ENCODE assay signal across 16 mouse cellular contexts in the genomic region with DNA sequence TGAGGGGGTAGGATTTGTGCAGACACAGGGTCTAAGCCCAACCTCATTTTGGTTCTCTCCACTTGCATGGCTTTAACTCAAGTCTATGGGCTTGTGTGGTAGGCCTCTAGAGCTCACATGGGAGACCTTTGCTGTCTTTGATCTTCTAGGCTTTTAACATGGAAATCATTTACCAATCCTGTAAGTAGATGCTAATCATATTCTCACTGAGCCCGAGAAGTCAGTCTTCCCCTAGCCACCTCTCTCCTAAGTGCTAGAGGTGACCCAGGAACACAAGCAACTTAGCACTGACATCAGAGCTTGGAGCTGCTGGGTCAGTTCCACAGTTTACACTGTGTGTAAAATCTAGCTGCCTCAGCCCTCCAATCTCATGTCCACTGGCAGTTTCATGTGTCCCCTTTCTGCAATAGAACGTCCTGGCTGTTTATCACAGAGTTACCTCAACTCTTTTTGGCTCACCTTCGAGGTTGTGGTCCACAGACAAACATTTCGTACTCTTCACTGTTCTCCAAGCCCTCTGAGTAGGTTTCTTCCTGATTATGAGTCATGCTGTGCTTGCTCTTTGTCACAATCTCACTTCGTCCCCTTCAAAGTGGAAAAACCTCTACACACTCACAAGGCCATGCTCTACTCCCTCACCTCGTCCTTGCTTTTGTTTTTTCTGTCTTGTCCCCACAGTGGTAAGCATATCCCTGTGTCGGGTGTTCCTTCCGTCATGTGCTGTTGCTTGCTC.
DNase-seq lines count a peak whose midpoint lies in the region; ATAC-seq and TF ChIP-seq lines count a peak whose summit lies in the region.
"Had no signal": no experiment of that assay in that cellular context is flagged by ENCODE, and none has a peak within 500 bp of the region (broad histone marks: within the 10 kb centered on the region; RNA-seq: fewer than 3 reads in every experiment).

No protein-coding gene starts in this region.

- no peak for TF ChIP-seq EP300 in stomach, postnatal 0 days (optimal IDR thresholded peaks at IDR 0.05)

- peak overlapping the region; percentile 34 for H3K4me2 ChIP-seq in heart, embryonic 13.5 days
- H3K4me2 ChIP-seq in kidney, embryonic 14.5 days (replicated peaks; ENCODE audit: low read depth, low read length): no peak overlapping the region
- 0 out of 2 replicates have a peak overlapping the region, but pooled peaks have one; percentile 8 for H3K4me2 ChIP-seq in stomach, postnatal 0 days (replicated peaks; ENCODE audit: low read depth)
- H3K4me2 ChIP-seq: embryonic facial prominence, embryonic 12.5 days; liver, embryonic 13.5 days; midbrain, embryonic 11.5 days; neural tube, embryonic 15.5 days had no signal

- WGBS in heart, embryonic 13.5 days: 38% methylated on average over 8 of the region's 8 CpGs
- WGBS in spleen, adult 2 months: 48% methylated on average over 8 of the region's 8 CpGs
- WGBS in kidney, embryonic 14.5 days: 75% methylated on average over 8 of the region's 8 CpGs
- WGBS in stomach, postnatal 0 days: 54% methylated on average over 8 of the region's 8 CpGs

- H3K4me1 ChIP-seq in heart, embryonic 13.5 days: peaks cover 77% of the 10 kb centered on the region
- H3K4me1 ChIP-seq in spleen, adult 2 months (ENCODE audit: control insufficient read depth, insufficient read depth, insufficient read length): peaks cover 37% of the 10 kb centered on the region; the same call in 1 of the 2 replicates
- H3K4me1 ChIP-seq in kidney, embryonic 14.5 days (ENCODE audit: control insufficient read depth, insufficient read depth, low read length): peaks cover 3% of the 10 kb centered on the region; the same call in 1 of the 2 replicates
- no peaks in the 10 kb centered on the region; the same call in 1 of the 2 replicates for H3K4me1 ChIP-seq in stomach, postnatal 0 days (replicated peaks; ENCODE audit: control insufficient read depth, insufficient read depth)
- H3K4me1 ChIP-seq: liver, embryonic 13.5 days had no signal

- H3K27ac ChIP-seq in heart, embryonic 13.5 days (replicated peaks): peak overlapping the region; percentile 94
- peak overlapping the region; percentile 71 for H3K27ac ChIP-seq in spleen, adult 2 months (ENCODE audit: insufficient read depth, low read length)
- H3K27ac ChIP-seq in kidney, embryonic 14.5 days (ENCODE audit: low read depth, low read length): peak overlapping the region; percentile 51; the same call in 1 of the 2 replicates
- H3K27ac ChIP-seq in stomach, postnatal 0 days (replicated peaks): peak overlapping the region; percentile 90
- H3K27ac ChIP-seq: embryonic facial prominence, embryonic 12.5 days; liver, embryonic 13.5 days; neural tube, embryonic 15.5 days had no signal

- peak overlapping the region; percentile 39 for H3K9ac ChIP-seq in heart, embryonic 13.5 days
- H3K9ac ChIP-seq in kidney, embryonic 14.5 days (ENCODE audit: low read depth, low read length): no peak overlapping the region
- 0 out of 2 replicates have a peak overlapping the region, but pooled peaks have one; percentile 13 for H3K9ac ChIP-seq in stomach, postnatal 0 days (ENCODE audit: low read length)
- H3K9ac ChIP-seq: embryonic facial prominence, embryonic 12.5 days; forebrain, postnatal 0 days; liver, embryonic 13.5 days; neural tube, embryonic 15.5 days had no signal

- TF ChIP-seq CTCF in spleen, adult 2 months (IDR thresholded peaks at IDR 0.05; ENCODE audit: extremely low read depth, insufficient read depth, insufficient read length, insufficient replicate concordance): no peak
- no peak for TF ChIP-seq CTCF in stomach, postnatal 0 days (IDR thresholded peaks at IDR 0.05; ENCODE audit: low read depth)

- H3K36me3 ChIP-seq in heart, embryonic 13.5 days: no peaks in the 10 kb centered on the region
- no peaks in the 10 kb centered on the region for H3K36me3 ChIP-seq in spleen, adult 2 months (ENCODE audit: control insufficient read depth, insufficient read depth, low read length)
- no peaks in the 10 kb centered on the region for H3K36me3 ChIP-seq in kidney, embryonic 14.5 days (ENCODE audit: control insufficient read depth, insufficient read depth, low read length)
- no peaks in the 10 kb centered on the region for H3K36me3 ChIP-seq in stomach, postnatal 0 days (ENCODE audit: control insufficient read depth, insufficient read depth, low read length)
- H3K36me3 ChIP-seq: embryonic facial prominence, embryonic 12.5 days; liver, embryonic 13.5 days; neural tube, embryonic 15.5 days had no signal

- H3K9me3 ChIP-seq in heart, embryonic 13.5 days: no peaks in the 10 kb centered on the region
- H3K9me3 ChIP-seq in kidney, embryonic 14.5 days (ENCODE audit: control insufficient read depth, low read length): no peaks in the 10 kb centered on the region
- H3K9me3 ChIP-seq in stomach, postnatal 0 days (ENCODE audit: control insufficient read depth, low read length): no peaks in the 10 kb centered on the region
- H3K9me3 ChIP-seq: embryonic facial prominence, embryonic 12.5 days; liver, embryonic 13.5 days; neural tube, embryonic 15.5 days had no signal

- H3K27me3 ChIP-seq in heart, embryonic 13.5 days (replicated peaks): no peaks in the 10 kb centered on the region
- no peaks in the 10 kb centered on the region for H3K27me3 ChIP-seq in spleen, adult 2 months (ENCODE audit: control insufficient read depth, insufficient read depth, low read length)
- H3K27me3 ChIP-seq in kidney, embryonic 14.5 days (ENCODE audit: control insufficient read depth, insufficient read depth, low read length): no peaks in the 10 kb centered on the region
- H3K27me3 ChIP-seq in stomach, postnatal 0 days (ENCODE audit: control insufficient read depth, insufficient read depth, low read length): no peaks in the 10 kb centered on the region
- H3K27me3 ChIP-seq: embryonic facial prominence, embryonic 12.5 days; liver, embryonic 13.5 days; neural tube, embryonic 15.5 days had no signal

- DNase-seq in heart, adult 11 months: no peak
- no peak for DNase-seq in spleen, adult 2 months (ENCODE audit: low read depth in 1 of 2, low spot score in 2 of 2)
- DNase-seq in spleen, postnatal 10 days (ENCODE audit: low spot score in 2 of 2): no peak
- peak; percentile 35 for DNase-seq in stomach, postnatal 0 days (ENCODE audit: low spot score)
- DNase-seq in cerebellum, adult 11-12 months: no peak
- no peak for DNase-seq in thymus, postnatal 25 days
- DNase-seq: cerebellum, postnatal 10 days; forebrain, postnatal 0 days; gastrocnemius, postnatal 36 days; liver, embryonic 13.5 days; right cerebral cortex, postnatal 14 days had no signal

- H3K4me3 ChIP-seq in heart, embryonic 13.5 days: no peak overlapping the region
- H3K4me3 ChIP-seq in spleen, adult 2 months (ENCODE audit: extremely low read depth, insufficient read depth, insufficient read length): no peak overlapping the region
- H3K4me3 ChIP-seq in kidney, embryonic 14.5 days (ENCODE audit: low read length): no peak overlapping the region
- H3K4me3 ChIP-seq in stomach, postnatal 0 days (ENCODE audit: low read depth, low read length): no peak overlapping the region
- H3K4me3 ChIP-seq: embryonic facial prominence, embryonic 12.5 days; liver, embryonic 13.5 days; neural tube, embryonic 15.5 days had no signal

- TF ChIP-seq POLR2A in spleen, adult 2 months (IDR thresholded peaks at IDR 0.05; ENCODE audit: low read depth, low read length): no peak

- ATAC-seq in heart, embryonic 13.5 days (ENCODE audit: extremely low read depth, insufficient number of reproducible peaks, low FRiP score, low TSS enrichment): no peak
- peak; percentile 66; the same call in 1 of the 2 replicates for ATAC-seq in kidney, embryonic 14.5 days (ENCODE audit: low FRiP score, low TSS enrichment)
- ATAC-seq in stomach, postnatal 0 days (ENCODE audit: low FRiP score, low TSS enrichment): peak; percentile 82
- ATAC-seq: forebrain, postnatal 0 days had no signal
